Mouse (Mus musculus) gastrocnemius, postnatal 25 days (tissue): ENCODE results near the gene Tbx2. TPM values are rescaled to one million over a fixed set of nuclear protein-coding genes. Genes with fewer than 3 reads are reported as not detected.

Experiments
- DNase-seq: peaks from one replicate; pipeline ENCODE4 v3.0.0; 2022
- total RNA-seq, 2 experiments: library from RNA; stranded (reverse); gene quantifications; 1 replicate in 1 of 2; 2 replicates in 1 of 2; pipeline ENCODE4 v1.2.3; 2021

The Tbx2 gene
- total RNA-seq, 2 experiments from 2014 or later, result 2.7 to 3.6 TPM

- no peak for DNase-seq
Observed at GRCm38 (mm10) chr11:85825031-85825430, 7.3 kb upstream of the Tbx2 start.

- no peak for DNase-seq
Observed at GRCm38 (mm10) chr11:85825823-85826222, 6.5 kb upstream of the Tbx2 start.

GRCm38 (mm10) chr11:85827342-85827741 lies 5.0 kb upstream of the Tbx2 start:
- DNase-seq, result no peak

GRCm38 (mm10) chr11:85828691-85829519 lies 3.4 kb upstream of the Tbx2 start:
- no peak for DNase-seq

DNA sequence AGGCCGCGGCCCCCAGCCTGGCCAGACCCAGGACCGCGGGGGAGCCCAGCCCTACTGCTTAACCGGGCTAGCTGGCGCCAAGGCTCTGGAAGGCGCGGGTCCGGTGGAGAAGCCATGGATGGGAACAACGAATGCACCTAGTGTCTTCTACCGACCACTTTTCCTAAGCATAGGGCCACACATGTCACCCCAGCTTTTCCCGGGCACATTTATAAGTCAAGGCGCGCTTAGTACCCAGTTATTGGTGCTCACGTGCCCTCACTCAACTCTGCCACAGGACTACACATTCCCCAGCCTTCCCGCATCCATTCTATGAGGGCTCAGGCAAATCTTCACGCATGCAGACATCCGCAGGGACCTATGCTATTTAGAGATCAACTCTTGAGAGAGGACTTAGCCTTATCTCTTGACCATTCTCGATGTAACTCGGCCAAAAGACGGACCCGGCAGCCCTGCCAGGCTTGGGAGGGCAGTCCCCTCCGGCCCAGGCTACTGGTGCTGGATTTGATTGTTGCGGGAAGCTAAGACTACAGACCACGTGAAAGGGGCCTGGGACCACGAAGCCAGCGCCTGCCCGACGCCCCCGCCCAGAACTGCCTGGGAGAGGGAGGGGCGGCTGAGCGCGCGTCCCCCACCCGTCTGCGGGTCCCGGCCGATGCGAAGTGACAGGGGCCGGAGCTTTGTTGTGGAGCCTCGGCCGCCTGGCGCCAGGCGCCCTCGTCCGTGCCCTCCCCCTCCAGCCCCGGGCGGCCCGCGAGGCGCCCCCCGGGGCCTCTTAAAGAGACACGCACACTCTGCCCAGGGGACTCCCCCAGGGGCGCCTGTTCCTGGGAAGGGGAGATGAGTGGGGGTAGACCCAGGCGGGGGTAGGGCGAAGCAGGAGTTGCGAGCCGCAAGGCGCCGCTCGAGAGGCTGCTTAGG lies 2.6 kb upstream of the Tbx2 start:
- DNase-seq, result no peak

DNA sequence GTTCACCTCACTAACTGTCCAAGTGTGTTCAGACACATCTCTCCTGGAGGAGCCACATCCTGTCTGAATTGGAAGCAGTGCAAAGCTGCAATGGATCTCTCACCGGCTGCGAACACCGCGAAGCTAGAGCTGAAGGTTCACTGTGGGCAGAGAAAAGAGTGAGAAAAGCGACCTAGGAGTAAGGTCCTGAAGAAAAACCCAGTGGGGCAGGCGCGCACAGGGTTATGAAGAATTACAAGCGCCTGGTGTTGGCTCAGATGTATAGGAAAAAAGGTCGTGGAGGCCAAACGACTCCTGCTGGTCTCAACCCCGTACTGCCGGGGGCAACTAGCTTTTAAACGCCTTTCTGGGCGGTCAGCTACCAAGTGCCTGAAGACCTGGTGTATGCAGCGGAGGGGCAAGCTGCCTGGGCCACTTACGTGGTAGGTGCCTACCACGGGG lies 1.4 kb upstream of the Tbx2 start:
- no peak for DNase-seq

GRCm38 (mm10) chr11:85831656-85832230 lies 608 bp upstream of the Tbx2 start:
- no peak for DNase-seq

DNA sequence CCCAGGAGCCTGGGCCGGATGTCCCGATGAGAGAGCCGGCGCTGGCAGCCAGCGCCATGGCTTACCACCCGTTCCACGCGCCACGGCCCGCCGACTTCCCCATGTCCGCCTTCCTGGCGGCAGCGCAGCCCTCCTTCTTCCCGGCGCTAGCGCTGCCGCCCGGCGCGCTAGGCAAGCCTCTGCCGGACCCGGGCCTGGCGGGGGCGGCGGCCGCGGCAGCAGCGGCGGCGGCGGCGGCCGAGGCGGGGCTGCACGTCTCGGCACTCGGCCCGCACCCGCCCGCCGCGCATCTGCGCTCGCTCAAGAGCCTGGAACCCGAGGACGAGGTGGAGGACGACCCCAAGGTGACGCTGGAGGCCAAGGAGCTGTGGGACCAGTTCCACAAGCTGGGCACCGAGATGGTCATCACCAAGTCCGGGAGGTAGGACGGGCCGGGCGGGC lies 750 bp downstream of the Tbx2 start:
- no peak for DNase-seq

GRCm38 (mm10) chr11:85833761-85834385 lies 1.5 kb downstream of the Tbx2 start:
- no peak for DNase-seq

DNA sequence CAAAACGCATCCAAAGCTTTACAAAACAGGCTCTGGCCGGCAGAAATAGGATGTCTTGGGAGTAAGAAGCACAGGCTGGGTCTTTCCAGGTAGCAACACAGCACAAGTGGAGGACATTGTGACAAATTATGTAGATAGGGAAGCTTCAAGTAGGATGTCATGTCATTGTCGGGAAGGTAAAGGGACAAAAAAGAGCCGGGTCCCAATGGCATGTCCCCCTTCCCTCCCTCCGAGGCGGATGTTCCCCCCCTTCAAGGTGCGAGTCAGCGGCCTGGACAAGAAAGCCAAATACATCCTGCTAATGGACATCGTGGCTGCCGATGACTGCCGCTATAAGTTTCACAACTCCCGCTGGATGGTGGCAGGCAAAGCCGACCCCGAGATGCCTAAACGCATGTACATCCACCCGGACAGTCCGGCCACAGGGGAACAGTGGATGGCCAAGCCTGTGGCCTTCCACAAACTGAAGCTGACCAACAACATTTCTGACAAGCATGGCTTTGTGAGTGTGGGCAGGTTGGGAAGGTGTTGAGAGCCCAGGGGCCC lies 2.1 kb downstream of the Tbx2 start:
- DNase-seq, result no peak

- DNase-seq, result no peak
Observed at GRCm38 (mm10) chr11:85835001-85835752, 2.8 kb downstream of the Tbx2 start.

- no peak for DNase-seq
Observed at GRCm38 (mm10) chr11:85835753-85836522, 3.6 kb downstream of the Tbx2 start.

GRCm38 (mm10) chr11:85836523-85837290 lies 4.4 kb downstream of the Tbx2 start:
- no peak for DNase-seq

DNA sequence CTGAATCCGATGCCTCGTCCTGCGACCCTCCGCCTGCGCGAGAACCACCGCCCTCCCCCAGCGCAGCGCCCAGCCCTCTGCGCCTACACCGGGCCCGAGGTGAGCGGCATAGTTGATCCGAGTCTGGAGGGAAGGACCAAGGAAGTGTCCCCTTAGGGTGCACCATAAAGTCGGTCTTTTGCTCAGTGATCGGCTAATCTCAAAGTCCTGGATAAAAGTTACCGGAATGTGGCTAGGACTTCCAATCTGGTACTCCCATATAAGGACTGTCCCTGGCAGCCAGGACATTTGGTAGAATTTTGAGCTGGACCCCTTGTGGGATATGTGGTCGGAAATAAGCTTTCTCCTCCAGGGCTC lies 4.9 kb downstream of the Tbx2 start:
- no peak for DNase-seq

DNA sequence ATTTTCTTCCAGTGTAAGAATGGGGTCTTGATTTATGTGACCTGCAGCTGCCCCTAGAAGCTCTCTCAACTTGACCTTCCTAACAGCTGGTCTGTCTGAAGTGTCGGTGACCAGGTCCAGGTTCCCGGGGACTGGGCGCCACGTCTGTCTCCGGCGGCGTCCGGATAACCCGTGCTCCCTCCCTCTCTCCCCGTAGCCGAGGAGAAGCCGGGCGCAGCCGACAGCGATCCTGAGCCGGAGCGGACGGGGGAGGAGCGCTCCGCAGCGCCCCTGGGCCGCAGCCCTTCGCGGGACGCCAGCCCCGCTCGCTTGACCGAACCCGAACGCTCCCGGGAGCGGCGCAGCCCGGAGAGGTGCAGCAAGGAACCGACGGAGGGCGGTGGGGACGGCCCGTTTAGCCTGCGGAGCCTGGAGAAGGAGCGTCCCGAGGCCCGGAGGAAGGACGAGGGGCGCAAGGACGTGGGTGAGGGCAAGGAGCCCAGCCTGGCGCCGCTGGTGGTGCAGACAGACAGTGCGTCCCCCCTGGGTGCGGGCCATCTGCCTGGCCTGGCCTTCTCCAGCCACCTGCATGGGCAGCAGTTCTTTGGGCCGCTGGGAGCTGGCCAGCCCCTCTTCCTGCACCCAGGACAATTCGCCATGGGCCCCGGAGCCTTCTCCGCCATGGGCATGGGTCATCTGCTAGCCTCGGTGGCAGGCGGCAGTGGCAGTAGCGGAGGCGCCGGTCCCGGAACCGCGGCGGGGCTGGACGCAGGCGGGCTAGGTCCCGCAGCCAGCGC lies 5.5 kb downstream of the Tbx2 start:
- no peak for DNase-seq

DNA sequence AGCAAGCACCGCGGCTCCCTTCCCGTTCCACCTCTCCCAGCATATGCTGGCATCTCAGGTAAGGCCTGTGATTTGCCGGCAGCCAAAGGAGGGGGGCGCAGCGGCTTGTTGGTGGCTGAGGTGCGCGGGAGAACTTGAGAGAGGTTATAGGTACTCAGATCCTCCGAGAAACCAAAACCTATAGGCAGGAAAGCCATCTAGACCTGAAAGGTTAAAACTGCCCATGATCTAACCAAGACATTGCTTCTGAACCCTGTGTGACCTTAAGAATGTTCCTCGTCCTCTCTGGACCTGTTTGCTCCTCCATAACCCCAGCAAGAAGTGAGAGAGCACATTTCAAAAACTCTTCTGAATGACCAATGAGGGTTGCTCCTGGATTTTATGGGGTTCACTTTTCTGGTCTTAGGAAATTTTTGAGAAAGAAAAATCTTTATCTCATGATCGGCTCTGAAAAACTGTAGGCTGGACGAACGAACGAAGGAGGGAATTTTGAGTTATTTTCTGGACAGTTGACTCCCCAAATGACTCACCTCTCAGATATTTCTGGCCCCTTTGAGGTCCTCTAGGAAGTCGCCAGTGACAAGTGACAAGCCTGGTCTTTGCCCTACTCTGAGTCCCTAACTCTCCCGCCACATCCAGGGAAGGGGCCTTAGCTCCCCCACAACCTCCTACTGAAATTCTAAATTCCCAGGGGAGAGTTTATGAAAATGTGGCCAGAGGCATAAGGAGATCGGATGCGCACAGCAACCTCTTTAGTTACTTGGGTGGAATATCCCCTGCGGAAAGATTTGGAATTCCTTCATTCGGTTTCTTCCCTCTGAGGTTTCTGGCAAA lies 6.3 kb downstream of the Tbx2 start:
- no peak for DNase-seq

- DNase-seq, result no peak
Observed at GRCm38 (mm10) chr11:85839258-85840030, 7.1 kb downstream of the Tbx2 start.
